Mouse (Mus musculus): Measurements from ENCODE around the gene Lcn10. TPM values are rescaled to one million over a fixed set of nuclear protein-coding genes. Genes with fewer than 3 reads are reported as not detected.

Lcn10 gene
- polyA plus RNA-seq (2014; fragmentation: Illumina TruSeq; extraction: RNeasy Lipid Tissue Mini Kit (QIAGEN cat#74804); ENCODE audit: low read depth, low replicate concordance) = 827 TPM

DNA sequence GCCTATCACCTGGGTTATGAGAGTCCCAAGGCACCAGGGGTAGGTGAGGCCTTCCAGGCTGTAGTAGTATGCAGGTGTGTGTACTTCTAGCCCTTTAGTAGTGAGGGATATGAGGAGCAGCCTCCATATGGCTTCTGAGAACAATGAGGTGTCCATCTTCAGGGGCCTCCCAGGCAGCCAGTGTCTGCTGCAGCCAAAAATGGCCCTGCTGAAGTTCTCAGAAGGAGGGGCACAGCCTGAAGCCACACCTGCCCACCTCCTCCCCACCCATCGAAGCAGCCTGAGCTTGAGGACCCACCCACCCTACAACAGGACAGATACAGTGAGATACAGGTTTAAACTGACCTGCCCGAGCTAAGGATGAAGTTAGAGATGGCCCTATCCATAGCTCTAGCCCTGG, at the start of gene Lcn10:
TSS of gene Lcn10 (plus strand) at position 301 of the 400 bp plus-strand sequence.

GRCm38 (mm10) chr2:25652902-25653301, 29.6 kb upstream of the Lcn10 start, which contains the start of gene Lcn8:
TSS of gene Lcn8 (plus strand) at chr2:25653120.

GRCm38 (mm10) chr2:25657652-25658051, 24.9 kb upstream of the Lcn10 start, which contains the start of gene Lcn5:
TSS of gene Lcn5 (plus strand) at chr2:25657952.

DNA sequence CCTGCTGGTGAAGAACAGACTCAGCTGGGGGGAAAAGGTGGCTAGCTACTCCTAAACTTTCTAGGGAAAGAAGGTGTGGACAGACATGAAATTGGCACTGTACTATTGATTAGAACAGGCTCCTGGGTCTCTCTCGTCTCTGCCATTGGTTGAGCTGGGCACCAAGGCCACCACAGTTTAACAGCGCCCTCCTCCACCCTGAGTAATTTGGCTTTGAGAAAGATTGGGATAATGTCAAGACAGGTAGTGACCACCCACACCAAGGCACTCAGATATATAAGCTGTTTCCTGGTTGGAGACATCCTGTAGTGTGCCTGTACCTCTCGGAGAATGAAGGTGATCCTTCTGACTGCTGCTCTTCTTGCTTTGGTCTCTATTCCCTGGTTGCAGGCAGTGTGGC, 6.0 kb upstream of the Lcn10 start, which contains the start of gene Lcn6:
TSS of gene Lcn6 (plus strand) at position 301 of the 400 bp plus-strand sequence.

DNA sequence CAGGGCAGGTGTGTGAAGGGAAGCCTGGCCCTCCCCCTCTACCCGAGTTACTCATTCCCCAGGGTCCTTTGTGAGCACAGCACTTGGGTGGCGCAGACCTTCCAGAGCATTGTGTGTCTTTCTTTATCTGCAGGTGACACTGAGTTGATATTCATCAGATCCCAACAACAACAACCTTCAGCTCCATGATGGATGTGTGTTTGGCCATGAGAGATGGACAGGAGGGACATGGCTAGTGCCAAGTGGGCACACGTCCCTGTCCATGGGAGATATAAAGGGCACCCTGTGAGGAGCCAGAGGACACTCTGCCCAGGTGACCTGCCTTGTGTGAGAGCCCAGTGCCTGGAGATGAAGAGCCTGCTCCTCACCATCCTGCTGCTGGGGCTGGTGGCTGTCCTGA, 17.2 kb downstream of the Lcn10 start, which contains the start of gene Obp2a:
TSS of gene Obp2a (plus strand) at position 301 of the 400 bp plus-strand sequence.

GRCm38 (mm10) chr2:25706643-25707481, 24.3 kb downstream of the Lcn10 start, which contains the start of gene Bmyc:
TSS of gene Bmyc (plus strand) at chr2:25706739.

Other genes with a start within 250 kb of the Lcn10 start
- gene Clic3, start 225.9 kb upstream of the Lcn10 start, polyA plus RNA-seq (2014; fragmentation: Illumina TruSeq; extraction: RNeasy Lipid Tissue Mini Kit (QIAGEN cat#74804); ENCODE audit: low read depth, low replicate concordance) = 34.4 TPM
- 79.8 TPM for gene Paxx, start 221.6 kb upstream of the Lcn10 start, polyA plus RNA-seq (2014; fragmentation: Illumina TruSeq; extraction: RNeasy Lipid Tissue Mini Kit (QIAGEN cat#74804); ENCODE audit: low read depth, low replicate concordance)
- 1,188 TPM for gene Ptgds, start 212.7 kb upstream of the Lcn10 start, polyA plus RNA-seq (2014; fragmentation: Illumina TruSeq; extraction: RNeasy Lipid Tissue Mini Kit (QIAGEN cat#74804); ENCODE audit: low read depth, low replicate concordance)
- gene Lcn12, start 188.8 kb upstream of the Lcn10 start, polyA plus RNA-seq (2014; fragmentation: Illumina TruSeq; extraction: RNeasy Lipid Tissue Mini Kit (QIAGEN cat#74804); ENCODE audit: low read depth, low replicate concordance) = 383 TPM
- gene Fbxw5, start 182.0 kb upstream of the Lcn10 start, polyA plus RNA-seq (2014; fragmentation: Illumina TruSeq; extraction: RNeasy Lipid Tissue Mini Kit (QIAGEN cat#74804); ENCODE audit: low read depth, low replicate concordance) = 74.6 TPM
- 7.2 TPM for gene C8g, start 181.0 kb upstream of the Lcn10 start, polyA plus RNA-seq (2014; fragmentation: Illumina TruSeq; extraction: RNeasy Lipid Tissue Mini Kit (QIAGEN cat#74804); ENCODE audit: low read depth, low replicate concordance)
- gene Traf2, start 135.8 kb upstream of the Lcn10 start, polyA plus RNA-seq (2014; fragmentation: Illumina TruSeq; extraction: RNeasy Lipid Tissue Mini Kit (QIAGEN cat#74804); ENCODE audit: low read depth, low replicate concordance) = 15.6 TPM
- gene Edf1, start 124.9 kb upstream of the Lcn10 start, polyA plus RNA-seq (2014; fragmentation: Illumina TruSeq; extraction: RNeasy Lipid Tissue Mini Kit (QIAGEN cat#74804); ENCODE audit: low read depth, low replicate concordance) = 250 TPM
- gene Mamdc4, start 107.9 kb upstream of the Lcn10 start, polyA plus RNA-seq (2014; fragmentation: Illumina TruSeq; extraction: RNeasy Lipid Tissue Mini Kit (QIAGEN cat#74804); ENCODE audit: low read depth, low replicate concordance) = 1.1 TPM
- 65.3 TPM for gene Phpt1, start 107.5 kb upstream of the Lcn10 start, polyA plus RNA-seq (2014; fragmentation: Illumina TruSeq; extraction: RNeasy Lipid Tissue Mini Kit (QIAGEN cat#74804); ENCODE audit: low read depth, low replicate concordance)
- gene Ajm1, start 101.0 kb upstream of the Lcn10 start, polyA plus RNA-seq (2014; fragmentation: Illumina TruSeq; extraction: RNeasy Lipid Tissue Mini Kit (QIAGEN cat#74804); ENCODE audit: low read depth, low replicate concordance) = 1.7 TPM
- 69.7 TPM for gene Rabl6, start 74.2 kb upstream of the Lcn10 start, polyA plus RNA-seq (2014; fragmentation: Illumina TruSeq; extraction: RNeasy Lipid Tissue Mini Kit (QIAGEN cat#74804); ENCODE audit: low read depth, low replicate concordance)
- gene Ccdc183, start 65.0 kb upstream of the Lcn10 start, polyA plus RNA-seq (2014; fragmentation: Illumina TruSeq; extraction: RNeasy Lipid Tissue Mini Kit (QIAGEN cat#74804); ENCODE audit: low read depth, low replicate concordance) = 7.2 TPM
- gene Tmem141, start 60.7 kb upstream of the Lcn10 start, polyA plus RNA-seq (2014; fragmentation: Illumina TruSeq; extraction: RNeasy Lipid Tissue Mini Kit (QIAGEN cat#74804); ENCODE audit: low read depth, low replicate concordance) = 48.8 TPM
- gene Fcna, start 54.7 kb upstream of the Lcn10 start, polyA plus RNA-seq (2014; fragmentation: Illumina TruSeq; extraction: RNeasy Lipid Tissue Mini Kit (QIAGEN cat#74804); ENCODE audit: low read depth, low replicate concordance) = 41.5 TPM
- 6,740 TPM for gene Lcn8, start 29.6 kb upstream of the Lcn10 start, polyA plus RNA-seq (2014; fragmentation: Illumina TruSeq; extraction: RNeasy Lipid Tissue Mini Kit (QIAGEN cat#74804); ENCODE audit: low read depth, low replicate concordance)
- 8,551 TPM for gene Lcn5, start 24.8 kb upstream of the Lcn10 start, polyA plus RNA-seq (2014; fragmentation: Illumina TruSeq; extraction: RNeasy Lipid Tissue Mini Kit (QIAGEN cat#74804); ENCODE audit: low read depth, low replicate concordance)
- 653 TPM for gene Lcn6, start 5.9 kb upstream of the Lcn10 start, polyA plus RNA-seq (2014; fragmentation: Illumina TruSeq; extraction: RNeasy Lipid Tissue Mini Kit (QIAGEN cat#74804); ENCODE audit: low read depth, low replicate concordance)
- 28.7 TPM for gene Obp2a, start 17.3 kb downstream of the Lcn10 start, polyA plus RNA-seq (2014; fragmentation: Illumina TruSeq; extraction: RNeasy Lipid Tissue Mini Kit (QIAGEN cat#74804); ENCODE audit: low read depth, low replicate concordance)
- 235 TPM for gene Bmyc, start 24.0 kb downstream of the Lcn10 start, polyA plus RNA-seq (2014; fragmentation: Illumina TruSeq; extraction: RNeasy Lipid Tissue Mini Kit (QIAGEN cat#74804); ENCODE audit: low read depth, low replicate concordance)
- 0.82 TPM for gene Obp2b, start 54.3 kb downstream of the Lcn10 start, polyA plus RNA-seq (2014; fragmentation: Illumina TruSeq; extraction: RNeasy Lipid Tissue Mini Kit (QIAGEN cat#74804); ENCODE audit: low read depth, low replicate concordance)
- not detected for gene Lcn3, start 82.8 kb downstream of the Lcn10 start, polyA plus RNA-seq (2014; fragmentation: Illumina TruSeq; extraction: RNeasy Lipid Tissue Mini Kit (QIAGEN cat#74804); ENCODE audit: low read depth, low replicate concordance)
- not detected for gene Lcn11, start 94.3 kb downstream of the Lcn10 start, polyA plus RNA-seq (2014; fragmentation: Illumina TruSeq; extraction: RNeasy Lipid Tissue Mini Kit (QIAGEN cat#74804); ENCODE audit: low read depth, low replicate concordance)
- not detected for gene Gm13539, start 99.5 kb downstream of the Lcn10 start, polyA plus RNA-seq (2014; fragmentation: Illumina TruSeq; extraction: RNeasy Lipid Tissue Mini Kit (QIAGEN cat#74804); ENCODE audit: low read depth, low replicate concordance)
- gene Glt6d1, start 133.1 kb downstream of the Lcn10 start, polyA plus RNA-seq (2014; fragmentation: Illumina TruSeq; extraction: RNeasy Lipid Tissue Mini Kit (QIAGEN cat#74804); ENCODE audit: low read depth, low replicate concordance) = 1.5 TPM
- 3,717 TPM for gene Lcn9, start 140.4 kb downstream of the Lcn10 start, polyA plus RNA-seq (2014; fragmentation: Illumina TruSeq; extraction: RNeasy Lipid Tissue Mini Kit (QIAGEN cat#74804); ENCODE audit: low read depth, low replicate concordance)
- gene Sohlh1, start 164.5 kb downstream of the Lcn10 start, polyA plus RNA-seq (2014; fragmentation: Illumina TruSeq; extraction: RNeasy Lipid Tissue Mini Kit (QIAGEN cat#74804); ENCODE audit: low read depth, low replicate concordance) = 0.32 TPM
- gene Kcnt1, start 181.0 kb downstream of the Lcn10 start, polyA plus RNA-seq (2014; fragmentation: Illumina TruSeq; extraction: RNeasy Lipid Tissue Mini Kit (QIAGEN cat#74804); ENCODE audit: low read depth, low replicate concordance) = 15.6 TPM